Mouse (Mus musculus) intestine, embryonic 14.5 days (tissue): ENCODE measurements at regions not wholly inside any gene's neighbourhood (a gene's known extent, or its start where the extent isn't known, plus 50 kb on each side); places are given as distances from the start of the nearest gene placed in this dataset.

Experiments
- ATAC-seq: fragments of 200-750 bp; cut with Nextera tagmentation; replicated peaks from 2 replicates; pipeline ENCODE4 v1.8.0; 2017; ENCODE audit warnings: low read depth, moderate number of reproducible peaks, moderate TSS enrichment, moderate library complexity; ENCODE audit not compliant: low FRiP score, low TSS enrichment
- DNase-seq: peaks from one replicate; pipeline ENCODE4 v3.0.0-alpha.2; 2018; ENCODE audit warnings: low spot score
- H3K27ac ChIP-seq: fragments of 300-500 bp; sonication (generic); 2 replicates; pipeline ENCODE4 v1.5.1; 2014; ENCODE audit warnings: low read depth, mild to moderate bottlenecking, control low read depth
- H3K27me3 ChIP-seq: fragments of 300-500 bp; sonication (generic); replicated peaks from 2 replicates; pipeline ENCODE4 v1.6.1; 2014; ENCODE audit warnings: low read length, control low read depth; ENCODE audit not compliant: control insufficient read depth, insufficient read depth
- H3K36me3 ChIP-seq: fragments of 300-500 bp; sonication (generic); 2 replicates; pipeline ENCODE4 v1.6.1; 2014; ENCODE audit warnings: low read length, control low read depth; ENCODE audit not compliant: control insufficient read depth, insufficient read depth
- H3K4me1 ChIP-seq: fragments of 300-500 bp; sonication (generic); replicated peaks from 2 replicates; pipeline ENCODE4 v1.6.1; 2014; ENCODE audit warnings: low read length, control low read depth, mixed read lengths; ENCODE audit not compliant: control insufficient read depth, insufficient read depth
- H3K4me2 ChIP-seq: fragments of 300-500 bp; sonication (generic); 2 replicates; pipeline ENCODE4 v1.6.1; 2014; ENCODE audit warnings: low read length
- H3K4me3 ChIP-seq: fragments of 300-500 bp; sonication (generic); 2 replicates; pipeline ENCODE4 v1.5.1; 2014; ENCODE audit warnings: low read depth, low read length, control low read depth, mixed read lengths
- H3K9ac ChIP-seq: fragments of 300-500 bp; sonication (generic); 2 replicates; pipeline ENCODE4 v1.6.1; 2014; ENCODE audit warnings: mild to moderate bottlenecking, low read length
- H3K9me3 ChIP-seq: fragments of 300-500 bp; sonication (generic); 2 replicates; pipeline ENCODE4 v1.6.1; 2016; ENCODE audit warnings: low read length, control low read depth; ENCODE audit not compliant: control insufficient read depth
- WGBS: fragments of 180-500 bp; shearing (Covaris S2); extraction: QIAGEN DNeasy Blood & Tissue Kit; methylation state at CpG from one replicate; pipeline ENCODE4 v1.1.7; 2014; 5-methylcytosine and 5-hydroxymethylcytosine counted together

- H3K9ac ChIP-seq: no peak overlapping the region
- H3K4me1 ChIP-seq: no peaks in the 10 kb centered on the region
- H3K27me3 ChIP-seq: no peaks in the 10 kb centered on the region
- H3K27ac ChIP-seq: no peak overlapping the region
- H3K4me3 ChIP-seq: no peak overlapping the region
- WGBS: 75% methylated on average over 3 of the region's 3 CpGs
- H3K4me2 ChIP-seq: no peak overlapping the region
- no peaks in the 10 kb centered on the region for H3K36me3 ChIP-seq
- no peaks in the 10 kb centered on the region for H3K9me3 ChIP-seq
- no peak for ATAC-seq
- DNase-seq: no peak
Observed at GRCm38 (mm10) chr7:70908921-70909320, 442.4 kb downstream of the Gm10295 start.

- ATAC-seq: no peak
- Histone ChIP-seq H3K9me3 (no peaks in the 10 kb centered on the region), H3K4me2 (no peak overlapping the region), H3K27ac (no peak overlapping the region), H3K4me1 (no peaks in the 10 kb centered on the region), H3K36me3 (no peaks in the 10 kb centered on the region), H3K27me3 (no peaks in the 10 kb centered on the region), H3K9ac (no peak overlapping the region), H3K4me3 (no peak overlapping the region)
- 93% methylated on average over 2 of the region's 2 CpGs for WGBS
- no peak for DNase-seq
Observed at GRCm38 (mm10) chr7:70891700-70892099, 459.6 kb downstream of the Gm10295 start.

GRCm38 (mm10) chr7:70880496-70880895, 470.8 kb downstream of the Gm10295 start:
- no peaks in the 10 kb centered on the region for H3K9me3 ChIP-seq
- no peak overlapping the region for H3K4me2 ChIP-seq
- H3K36me3 ChIP-seq: no peaks in the 10 kb centered on the region
- no peaks in the 10 kb centered on the region for H3K4me1 ChIP-seq
- no peak for ATAC-seq
- no peak overlapping the region for H3K9ac ChIP-seq
- no peak overlapping the region for H3K27ac ChIP-seq
- DNase-seq: no peak
- 68% methylated on average over 2 of the region's 2 CpGs for WGBS
- no peak overlapping the region for H3K4me3 ChIP-seq
- H3K27me3 ChIP-seq: no peaks in the 10 kb centered on the region

- Histone ChIP-seq H3K9ac (no peak overlapping the region), H3K27ac (no peak overlapping the region), H3K4me3 (no peak overlapping the region), H3K4me2 (no peak overlapping the region), H3K27me3 (no peaks in the 10 kb centered on the region), H3K4me1 (peaks cover 7% of the 10 kb centered on the region), H3K36me3 (no peaks in the 10 kb centered on the region), H3K9me3 (no peaks in the 10 kb centered on the region)
- WGBS: 49% methylated on average over 2 of the region's 2 CpGs
- DNase-seq (no peak), ATAC-seq (no peak)
Observed at GRCm38 (mm10) chr7:70874393-70874792, 476.9 kb downstream of the Gm10295 start.

- Histone ChIP-seq H3K9me3 (no peaks in the 10 kb centered on the region), H3K36me3 (no peaks in the 10 kb centered on the region), H3K27me3 (no peaks in the 10 kb centered on the region), H3K27ac (no peak overlapping the region), H3K9ac (no peak overlapping the region), H3K4me1 (peaks cover 7% of the 10 kb centered on the region), H3K4me2 (no peak overlapping the region), H3K4me3 (no peak overlapping the region)
- WGBS: 41% methylated on average over 10 of the region's 10 CpGs
- ATAC-seq (no peak), DNase-seq (no peak)
Observed at GRCm38 (mm10) chr7:70870841-70871534, 480.3 kb downstream of the Gm10295 start.

- WGBS: 76% methylated on average over 1 of the region's 1 CpGs
- Histone ChIP-seq H3K36me3 (no peaks in the 10 kb centered on the region), H3K4me2 (no peak overlapping the region), H3K27me3 (no peaks in the 10 kb centered on the region), H3K9me3 (no peaks in the 10 kb centered on the region), H3K9ac (no peak overlapping the region), H3K4me3 (no peak overlapping the region), H3K27ac (no peak overlapping the region), H3K4me1 (peaks cover 7% of the 10 kb centered on the region)
- ATAC-seq: no peak
- DNase-seq: no peak
Observed at GRCm38 (mm10) chr7:70869125-70869524, 482.2 kb downstream of the Gm10295 start.

- Histone ChIP-seq H3K4me3 (no peak overlapping the region), H3K9me3 (no peaks in the 10 kb centered on the region)
Observed at GRCm38 (mm10) chr7:70859957-70860356, 491.3 kb downstream of the Gm10295 start.

GRCm38 (mm10) chr7:70850726-70851125, 484.2 kb upstream of the Nr2f2 start:
- Histone ChIP-seq H3K9me3 (no peaks in the 10 kb centered on the region), H3K4me2 (no peak overlapping the region), H3K9ac (no peak overlapping the region), H3K27me3 (no peaks in the 10 kb centered on the region), H3K36me3 (no peaks in the 10 kb centered on the region), H3K4me1 (no peaks in the 10 kb centered on the region), H3K27ac (no peak overlapping the region), H3K4me3 (no peak overlapping the region)
- DNase-seq: no peak
- WGBS: 87% methylated on average over 2 of the region's 2 CpGs
- no peak for ATAC-seq

More at GRCm38 (mm10) chr7:70859957-70860356, 491.3 kb downstream of the Gm10295 start:
- H3K36me3 ChIP-seq: no peaks in the 10 kb centered on the region
- H3K4me2 ChIP-seq: no peak overlapping the region
- no peaks in the 10 kb centered on the region for H3K27me3 ChIP-seq
- H3K9ac ChIP-seq: no peak overlapping the region
- ATAC-seq: no peak
- H3K27ac ChIP-seq: no peak overlapping the region
- no peak for DNase-seq
- WGBS: 83% methylated on average over 4 of the region's 4 CpGs
- H3K4me1 ChIP-seq: no peaks in the 10 kb centered on the region

GRCm38 (mm10) chr7:70848016-70848776, 481.7 kb upstream of the Nr2f2 start:
- H3K9me3 ChIP-seq: no peaks in the 10 kb centered on the region
- H3K36me3 ChIP-seq: no peaks in the 10 kb centered on the region
- no peak overlapping the region for H3K4me2 ChIP-seq
- no peaks in the 10 kb centered on the region for H3K4me1 ChIP-seq
- H3K27ac ChIP-seq: no peak overlapping the region
- DNase-seq (no peak), ATAC-seq (no peak)
- H3K9ac ChIP-seq: no peak overlapping the region
- 60% methylated on average over 4 of the region's 4 CpGs for WGBS
- H3K27me3 ChIP-seq: no peaks in the 10 kb centered on the region
- no peak overlapping the region for H3K4me3 ChIP-seq
